Mouse (Mus musculus) olfactory bulb, adult 2 months (tissue): ENCODE data around the gene Lama5.

ENCODE experiments used
- CTCF ChIP-seq: fragments of 200-500 bp; IDR thresholded peaks from 2 replicates; pipeline ENCODE4 v1.5.1; 2012; ENCODE audit warnings: low read depth, mild to moderate bottlenecking, low read length, moderate library complexity; ENCODE audit not compliant: insufficient read depth
- POLR2A ChIP-seq: fragments of 200-500 bp; IDR thresholded peaks from 2 replicates; pipeline ENCODE4 v1.6.1; 2012; ENCODE audit warnings: mild to moderate bottlenecking, low read depth, low read length, moderate library complexity; ENCODE audit not compliant: insufficient read depth

DNA sequence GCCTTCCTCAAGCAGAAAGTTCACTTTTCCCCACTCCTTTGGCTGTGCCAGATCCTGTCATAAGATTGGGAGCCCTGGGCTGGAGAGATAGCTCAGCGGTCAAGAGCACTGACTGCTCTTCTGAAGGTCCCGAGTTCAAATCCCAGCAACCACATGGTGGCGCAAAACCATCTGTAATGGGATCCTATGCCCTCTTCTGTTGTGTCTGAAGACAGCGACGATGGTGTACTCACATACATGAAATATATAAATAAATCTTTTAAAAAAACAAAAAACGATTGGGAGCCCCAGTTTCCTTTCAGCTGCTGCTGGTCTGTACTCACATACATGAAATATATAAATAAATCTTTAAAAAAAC is 40.9 kb downstream of the Lama5 start:
- TF ChIP-seq CTCF (no peak), POLR2A (no peak)
